Mouse (Mus musculus) heart, embryonic 11.5 days (tissue): ENCODE results near the gene Il4. TPM values are rescaled to one million over a fixed set of nuclear protein-coding genes. Genes with fewer than 3 reads are reported as not detected.

Experiments
- ATAC-seq: fragments of 200-750 bp; cut with Nextera tagmentation; replicated peaks from 2 replicates; pipeline ENCODE4 v1.8.0; 2017; ENCODE audit warnings: moderate library complexity; ENCODE audit not compliant: insufficient number of reproducible peaks, low FRiP score, low TSS enrichment
- H3K27ac ChIP-seq: fragments of 300-500 bp; sonication (generic); 2 replicates; pipeline ENCODE4 v1.5.1; 2014; ENCODE audit warnings: mild to moderate bottlenecking, low read depth, low read length
- H3K27me3 ChIP-seq: fragments of 300-500 bp; sonication (generic); 2 replicates; pipeline ENCODE4 v1.6.1; 2014; ENCODE audit warnings: mild to moderate bottlenecking, low read length, mixed read lengths; ENCODE audit not compliant: control insufficient read depth, insufficient read depth
- H3K36me3 ChIP-seq: fragments of 300-500 bp; sonication (generic); 2 replicates; pipeline ENCODE4 v1.6.1; 2014; ENCODE audit warnings: mild to moderate bottlenecking, low read length, moderate library complexity, mixed read lengths; ENCODE audit not compliant: control insufficient read depth, insufficient read depth
- H3K4me1 ChIP-seq: fragments of 300-500 bp; sonication (generic); 2 replicates; pipeline ENCODE4 v1.6.1; 2014; ENCODE audit warnings: low read length; ENCODE audit not compliant: control insufficient read depth, insufficient read depth
- H3K4me2 ChIP-seq: fragments of 300-500 bp; sonication (generic); 2 replicates; pipeline ENCODE4 v1.6.1; 2014; ENCODE audit warnings: mild to moderate bottlenecking, moderate library complexity
- H3K4me3 ChIP-seq: fragments of 300-500 bp; sonication (generic); 2 replicates; pipeline ENCODE4 v1.5.1; 2014; ENCODE audit warnings: low read depth, low read length
- H3K9ac ChIP-seq: fragments of 300-500 bp; sonication (generic); 2 replicates; pipeline ENCODE4 v1.6.1; 2014; ENCODE audit warnings: mild to moderate bottlenecking, low read depth, low read length, moderate library complexity
- H3K9me3 ChIP-seq: fragments of 300-500 bp; sonication (generic); replicated peaks from 2 replicates; pipeline ENCODE4 v1.6.1; 2016; ENCODE audit warnings: low read length; ENCODE audit not compliant: control insufficient read depth
- WGBS: fragments of 180-500 bp; shearing (Covaris S2); extraction: QIAGEN DNeasy Blood & Tissue Kit; methylation state at CpG from one replicate; pipeline ENCODE4 v1.1.7; 2014; ENCODE audit not compliant: insufficient replicate concordance; 5-methylcytosine and 5-hydroxymethylcytosine counted together
- polyA plus RNA-seq: library from polyadenylated mRNA; unstranded; fragments of >200 nt; fragmentation: Nextera tagmentation; extraction: Ambion mirVana; gene quantifications from 2 replicates; pipeline ENCODE4 v1.2.1, GENCODE M21; 2014

Gene Il4
- polyA plus RNA-seq, 1 experiment from 2014 or later: 0.86 TPM

DNA sequence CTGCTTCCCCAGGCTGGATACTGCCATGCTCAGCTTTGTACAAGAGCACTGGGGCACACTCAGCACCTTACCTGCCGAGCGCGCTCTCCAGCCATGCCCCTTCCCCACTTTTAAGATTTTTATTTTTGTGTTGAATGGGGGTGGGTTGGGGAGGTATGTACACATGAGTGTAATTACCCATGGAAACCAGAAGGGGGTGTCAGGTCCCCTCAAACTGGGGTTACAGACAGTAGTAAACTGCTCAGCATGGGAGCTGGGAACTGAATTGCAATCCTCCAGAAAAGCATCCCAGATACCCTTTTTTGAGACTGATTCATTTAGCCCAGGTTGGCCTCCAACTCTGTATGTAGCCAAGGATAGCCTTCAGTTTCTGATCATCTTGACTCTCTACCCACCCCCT is 13.5 kb downstream of the Il4 start:
- H3K36me3 ChIP-seq: no peaks in the 10 kb centered on the region
- H3K9me3 ChIP-seq: no peaks in the 10 kb centered on the region
- H3K4me3 ChIP-seq: no peak overlapping the region
- 78% methylated on average over 3 of the region's 3 CpGs for WGBS
- no peak overlapping the region for H3K9ac ChIP-seq
- 0 out of 2 replicates have a peak, but pooled peaks cover 7% of the 10 kb centered on the region for H3K4me1 ChIP-seq
- H3K4me2 ChIP-seq: no peak overlapping the region; the same call in 1 of the 2 replicates
- H3K27ac ChIP-seq: no peak overlapping the region
- ATAC-seq: no peak
- no peaks in the 10 kb centered on the region for H3K27me3 ChIP-seq

DNA sequence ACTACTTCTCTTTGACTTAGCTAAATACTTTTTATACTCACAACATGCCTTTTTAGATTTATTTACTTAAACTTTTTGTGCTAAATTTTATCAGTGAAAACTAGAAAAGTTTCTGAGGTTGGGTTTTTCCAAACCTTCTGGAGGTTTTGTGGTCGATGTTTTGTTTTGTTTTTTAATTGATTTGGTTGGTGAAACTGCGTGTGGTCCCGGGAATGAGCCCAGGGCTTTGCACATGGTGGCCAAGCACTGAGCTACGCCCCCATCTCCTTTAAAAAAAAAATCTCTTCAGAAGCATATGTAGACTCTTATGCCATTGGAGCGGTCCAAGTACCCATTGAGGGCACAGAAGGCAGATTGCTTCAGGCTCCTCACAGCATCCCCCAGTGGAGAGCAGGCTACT is 27.4 kb downstream of the Il4 start:
- ATAC-seq: no peak
- 88% methylated on average over 5 of the region's 5 CpGs for WGBS
- H3K9ac ChIP-seq: no peak overlapping the region
- no peak overlapping the region for H3K4me2 ChIP-seq
- H3K27ac ChIP-seq: no peak overlapping the region
- H3K27me3 ChIP-seq: no peaks in the 10 kb centered on the region
- H3K4me1 ChIP-seq: no peaks in the 10 kb centered on the region
- H3K36me3 ChIP-seq: 0 out of 2 replicates have a peak, but pooled peaks cover 4% of the 10 kb centered on the region
- no peaks in the 10 kb centered on the region for H3K9me3 ChIP-seq
- no peak overlapping the region for H3K4me3 ChIP-seq

DNA sequence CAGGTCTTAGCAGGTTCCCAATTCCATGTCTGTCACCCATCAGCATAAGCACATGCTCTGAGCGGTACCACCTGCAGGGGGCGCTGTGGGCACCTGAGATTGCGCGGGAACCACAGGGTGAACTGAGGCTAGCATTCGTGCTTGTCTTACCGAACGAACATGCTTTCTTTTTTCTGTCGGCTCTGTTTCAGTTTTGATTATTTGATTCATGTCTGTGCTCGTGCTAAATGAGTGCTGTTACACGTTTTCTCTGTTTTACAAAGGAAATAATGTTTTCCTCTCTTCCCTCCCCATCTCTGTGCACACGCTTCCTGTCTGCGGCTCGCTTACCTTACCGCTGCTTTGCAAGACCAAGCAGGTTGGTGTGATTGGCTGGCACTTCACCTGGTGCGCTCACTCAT is 28.1 kb downstream of the Il4 start:
- no peak overlapping the region for H3K9ac ChIP-seq
- H3K4me1 ChIP-seq: no peaks in the 10 kb centered on the region
- H3K9me3 ChIP-seq: no peaks in the 10 kb centered on the region
- H3K36me3 ChIP-seq: 0 out of 2 replicates have a peak, but pooled peaks cover 6% of the 10 kb centered on the region
- H3K4me2 ChIP-seq: peak overlapping the region; percentile 37
- ATAC-seq: no peak
- H3K27me3 ChIP-seq: no peaks in the 10 kb centered on the region
- 39% methylated on average over 15 of the region's 15 CpGs for WGBS
- H3K4me3 ChIP-seq: no peak overlapping the region
- H3K27ac ChIP-seq: no peak overlapping the region

DNA sequence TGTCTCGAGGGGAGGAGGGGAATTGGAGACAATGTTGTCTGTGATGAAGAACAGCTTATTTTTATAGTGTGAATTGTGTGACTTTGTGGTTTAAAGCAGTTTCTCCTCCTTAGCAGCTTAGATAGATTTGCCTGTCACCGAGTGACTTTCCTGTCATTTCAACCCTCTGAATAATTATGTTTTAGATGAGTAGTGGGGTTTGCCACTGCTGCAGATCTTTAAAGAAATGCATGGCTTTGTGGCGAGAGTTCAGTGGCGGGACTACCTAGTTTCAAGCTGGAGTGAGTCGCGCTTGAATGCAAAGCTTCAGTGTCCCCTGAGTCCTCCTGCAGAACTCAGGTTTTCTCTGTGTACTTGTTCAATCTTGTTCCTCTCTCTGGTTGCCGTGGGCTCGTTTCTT is 30.2 kb downstream of the Il4 start:
- no peak for ATAC-seq
- WGBS: 83% methylated on average over 8 of the region's 8 CpGs
- H3K4me1 ChIP-seq: no peaks in the 10 kb centered on the region
- 0 out of 2 replicates have a peak, but pooled peaks cover 6% of the 10 kb centered on the region for H3K36me3 ChIP-seq
- no peak overlapping the region for H3K4me3 ChIP-seq
- no peaks in the 10 kb centered on the region for H3K27me3 ChIP-seq
- no peak overlapping the region for H3K4me2 ChIP-seq
- no peak overlapping the region for H3K27ac ChIP-seq
- no peaks in the 10 kb centered on the region for H3K9me3 ChIP-seq
- H3K9ac ChIP-seq: no peak overlapping the region

DNA sequence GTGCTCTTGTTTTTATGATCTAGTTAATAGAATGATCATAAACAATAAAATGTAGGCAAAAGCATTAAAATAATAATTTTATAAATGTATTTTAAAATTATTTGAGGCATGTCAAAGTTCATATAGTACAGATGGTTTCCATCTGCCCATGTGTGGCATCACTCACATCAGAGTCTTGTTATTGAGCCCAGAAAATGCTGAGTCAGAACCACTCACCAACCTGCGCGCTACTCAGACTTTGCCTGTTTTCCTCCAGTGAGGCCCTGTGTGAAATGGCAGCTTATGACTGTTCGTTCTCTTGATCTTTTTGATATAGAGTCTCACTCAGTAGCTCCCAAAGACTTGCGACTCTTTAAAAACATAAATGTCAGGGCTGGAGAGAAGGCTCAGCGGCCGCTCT is 33.0 kb downstream of the Il4 start:
- H3K4me1 ChIP-seq: no peaks in the 10 kb centered on the region
- 70% methylated on average over 6 of the region's 6 CpGs for WGBS
- no peak overlapping the region for H3K9ac ChIP-seq
- H3K36me3 ChIP-seq: peaks cover 10% of the 10 kb centered on the region; the same call in 1 of the 2 replicates
- no peaks in the 10 kb centered on the region for H3K9me3 ChIP-seq
- H3K27me3 ChIP-seq: no peaks in the 10 kb centered on the region
- no peak overlapping the region for H3K27ac ChIP-seq
- H3K4me3 ChIP-seq: no peak overlapping the region
- H3K4me2 ChIP-seq: no peak overlapping the region
- ATAC-seq: no peak

DNA sequence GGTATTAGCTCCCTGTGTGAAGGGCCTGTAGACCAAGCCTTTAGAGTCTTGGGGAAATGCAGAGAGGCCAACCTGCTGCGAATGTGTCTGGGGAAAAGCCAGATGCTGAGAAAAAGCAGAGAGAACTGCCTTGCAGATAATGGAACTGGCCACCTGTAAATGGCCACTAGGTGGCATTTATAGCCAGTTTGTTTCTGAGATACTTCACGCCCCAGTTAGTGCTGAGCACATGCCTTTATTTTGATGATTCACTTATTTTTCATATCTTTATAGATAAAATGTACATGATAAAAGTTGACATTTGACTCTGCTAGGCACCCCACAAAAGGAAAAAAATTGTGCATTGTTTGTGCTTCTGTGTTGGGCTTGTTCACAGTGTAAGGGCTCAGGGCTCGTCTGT is 33.6 kb downstream of the Il4 start:
- H3K27ac ChIP-seq: no peak overlapping the region
- H3K4me2 ChIP-seq: no peak overlapping the region
- no peak overlapping the region for H3K9ac ChIP-seq
- no peaks in the 10 kb centered on the region for H3K27me3 ChIP-seq
- no peak for ATAC-seq
- peaks cover 13% of the 10 kb centered on the region; the same call in 1 of the 2 replicates for H3K36me3 ChIP-seq
- no peaks in the 10 kb centered on the region for H3K9me3 ChIP-seq
- no peak overlapping the region for H3K4me3 ChIP-seq
- no peaks in the 10 kb centered on the region for H3K4me1 ChIP-seq
- WGBS: 54% methylated on average over 3 of the region's 3 CpGs

DNA sequence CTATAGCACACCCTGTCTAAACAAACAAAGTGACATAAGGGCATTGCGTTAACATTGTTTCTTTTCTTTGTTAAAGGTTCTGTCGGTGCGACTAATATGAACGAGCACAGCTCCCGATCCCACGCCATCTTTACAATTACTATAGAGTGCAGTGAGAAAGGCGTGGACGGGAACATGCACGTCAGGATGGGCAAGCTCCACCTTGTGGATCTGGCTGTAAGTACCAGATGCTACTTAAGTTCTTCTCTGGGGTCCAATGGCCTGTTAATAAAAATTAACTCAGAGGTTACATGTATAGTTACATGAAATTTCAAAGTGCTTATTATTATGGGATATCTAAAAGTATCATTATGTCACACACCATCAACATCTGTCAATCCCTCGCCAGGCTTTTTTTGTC is 35.3 kb downstream of the Il4 start:
- H3K36me3 ChIP-seq: peaks cover 15% of the 10 kb centered on the region; the same call in 1 of the 2 replicates
- no peak overlapping the region for H3K9ac ChIP-seq
- WGBS: 77% methylated on average over 10 of the region's 10 CpGs
- H3K9me3 ChIP-seq: no peaks in the 10 kb centered on the region
- H3K4me1 ChIP-seq: no peaks in the 10 kb centered on the region
- ATAC-seq: no peak
- H3K4me3 ChIP-seq: no peak overlapping the region
- H3K27me3 ChIP-seq: no peaks in the 10 kb centered on the region
- no peak overlapping the region for H3K27ac ChIP-seq
- H3K4me2 ChIP-seq: no peak overlapping the region

DNA sequence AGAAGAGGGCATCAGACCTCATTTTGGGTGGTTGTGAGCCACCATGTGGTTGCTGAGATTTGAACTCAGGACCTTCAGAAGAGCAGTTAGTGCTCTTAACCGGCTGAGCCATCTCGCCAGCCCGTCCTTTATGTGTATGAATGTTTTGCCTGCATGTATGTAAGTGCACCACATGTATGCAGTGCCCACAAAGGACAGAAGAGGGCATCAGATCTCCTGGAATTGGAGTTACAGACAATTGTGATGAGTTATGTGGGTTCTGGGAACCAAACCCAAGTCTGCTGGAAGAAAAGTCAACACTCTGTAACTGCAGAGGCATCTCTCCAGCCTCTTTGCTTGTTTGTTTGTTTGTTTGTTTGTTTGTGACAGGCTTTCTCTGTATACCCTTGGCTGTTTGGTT is 37.9 kb downstream of the Il4 start:
- no peak overlapping the region for H3K9ac ChIP-seq
- no peak for ATAC-seq
- no peak overlapping the region for H3K4me2 ChIP-seq
- no peaks in the 10 kb centered on the region for H3K27me3 ChIP-seq
- no peak overlapping the region for H3K4me3 ChIP-seq
- no peaks in the 10 kb centered on the region for H3K9me3 ChIP-seq
- H3K36me3 ChIP-seq: peaks cover 9% of the 10 kb centered on the region; the same call in 1 of the 2 replicates
- 94% methylated on average over 3 of the region's 3 CpGs for WGBS
- no peaks in the 10 kb centered on the region for H3K4me1 ChIP-seq
- H3K27ac ChIP-seq: no peak overlapping the region

DNA sequence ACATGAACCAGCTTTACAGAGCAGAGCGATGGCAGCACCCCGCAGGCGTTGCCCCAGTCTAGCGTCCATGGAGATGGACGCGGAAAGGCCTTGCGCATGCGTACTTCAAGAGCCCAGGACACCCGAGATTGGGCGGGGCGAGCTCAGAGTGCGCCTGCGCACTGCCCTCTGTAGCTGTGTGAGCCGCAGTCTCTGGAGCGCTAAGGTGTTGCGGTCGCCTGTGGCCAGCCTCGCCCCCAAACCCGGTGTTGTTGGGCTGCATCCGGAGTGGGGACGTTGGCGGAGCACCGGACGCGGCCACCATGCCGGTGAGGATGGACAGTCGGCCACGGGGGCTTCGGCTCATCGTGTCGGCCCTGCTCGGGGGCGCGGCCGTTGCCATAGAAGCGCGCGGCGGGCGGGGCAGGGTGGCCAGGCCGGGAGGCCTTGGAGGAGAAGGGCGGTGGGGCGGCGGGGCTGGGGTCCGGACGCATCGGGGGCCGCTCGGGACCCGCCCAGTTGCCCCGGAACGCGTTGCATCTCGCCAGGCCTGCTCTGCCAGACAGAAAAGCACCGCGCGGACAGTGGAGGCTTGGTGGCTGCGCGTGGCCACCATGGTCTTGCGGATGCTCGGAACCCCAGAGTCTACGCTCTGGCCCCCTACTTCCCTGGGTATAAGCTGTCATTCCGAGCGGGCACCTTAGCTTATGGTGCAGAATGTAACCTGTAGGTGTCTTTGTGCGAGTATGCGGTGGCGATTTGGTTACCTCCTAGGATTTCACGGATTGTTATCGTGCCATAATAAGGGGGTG is 51.0 kb downstream of the Il4 start, which contains the start of gene Kif3a:
TSS of gene Kif3a (plus strand) at position 156 of the 791 bp plus-strand sequence.
- no peaks in the 10 kb centered on the region for H3K36me3 ChIP-seq
- H3K9me3 ChIP-seq: no peaks in the 10 kb centered on the region
- H3K4me2 ChIP-seq: peak within 1 kb of the TSS; percentile 88
- under 1% methylated on average over 69 of the region's 69 CpGs for WGBS
- H3K4me3 ChIP-seq: peak within 1 kb of the TSS; percentile 83
- no peak within 1 kb of the TSS for H3K27ac ChIP-seq
- H3K9ac ChIP-seq: peak within 1 kb of the TSS; percentile 77
- H3K4me1 ChIP-seq: peaks cover 4% of the 10 kb centered on the region; the same call in 1 of the 2 replicates
- H3K27me3 ChIP-seq: no peaks in the 10 kb centered on the region
- peak; percentile 91 for ATAC-seq
